Mouse (Mus musculus): ENCODE results near the gene Tns1.

Gene Tns1

GRCm38 (mm10) chr1:74058309-74058708 is 65.9 kb downstream of the Tns1 start:
- no peak for DNase-seq

- DNase-seq, result no peak
Measured at GRCm38 (mm10) chr1:74057501-74057900, 66.7 kb downstream of the Tns1 start.

- DNase-seq, result no peak
Measured at GRCm38 (mm10) chr1:74055552-74055951, 68.7 kb downstream of the Tns1 start.

GRCm38 (mm10) chr1:74054471-74054870 is 69.8 kb downstream of the Tns1 start:
- DNase-seq, result no peak

GRCm38 (mm10) chr1:74054007-74054406 is 70.2 kb downstream of the Tns1 start:
- peak; percentile 42 for DNase-seq

- DNase-seq, result no peak
Measured at GRCm38 (mm10) chr1:74053068-74053467, 71.2 kb downstream of the Tns1 start.

GRCm38 (mm10) chr1:74051349-74051748 is 72.9 kb downstream of the Tns1 start:
- DNase-seq, result no peak

- DNase-seq, result no peak
Measured at GRCm38 (mm10) chr1:74049430-74049829, 74.8 kb downstream of the Tns1 start.

GRCm38 (mm10) chr1:74047722-74048121 is 76.5 kb downstream of the Tns1 start:
- DNase-seq, result no peak

- no peak for DNase-seq
Measured at GRCm38 (mm10) chr1:74047311-74047710, 76.9 kb downstream of the Tns1 start.

- DNase-seq, result no peak
Measured at GRCm38 (mm10) chr1:74045034-74045433, 79.2 kb downstream of the Tns1 start.

GRCm38 (mm10) chr1:74044421-74044820 is 79.8 kb downstream of the Tns1 start:
- DNase-seq, result no peak

- DNase-seq, result peak; percentile 38
Measured at GRCm38 (mm10) chr1:74043584-74044105, 80.6 kb downstream of the Tns1 start.

- DNase-seq, result no peak
Measured at GRCm38 (mm10) chr1:74042711-74043467, 81.4 kb downstream of the Tns1 start.

GRCm38 (mm10) chr1:74041692-74042091 is 82.6 kb downstream of the Tns1 start:
- peak; percentile 24 for DNase-seq

GRCm38 (mm10) chr1:74041178-74041577 is 83.1 kb downstream of the Tns1 start:
- peak; percentile 17 for DNase-seq

- DNase-seq, result peak; percentile 40
Measured at GRCm38 (mm10) chr1:74036560-74037390, 87.5 kb downstream of the Tns1 start.

GRCm38 (mm10) chr1:74035912-74036489 is 88.2 kb downstream of the Tns1 start:
- no peak for DNase-seq

GRCm38 (mm10) chr1:74035487-74035886 is 88.8 kb downstream of the Tns1 start:
- no peak for DNase-seq

GRCm38 (mm10) chr1:74034736-74035135 is 89.5 kb downstream of the Tns1 start:
- no peak for DNase-seq

- no peak for DNase-seq
Measured at GRCm38 (mm10) chr1:74034211-74034610, 90.0 kb downstream of the Tns1 start.

GRCm38 (mm10) chr1:74033407-74033806 is 90.8 kb downstream of the Tns1 start:
- no peak for DNase-seq

- no peak for DNase-seq
Measured at GRCm38 (mm10) chr1:74032966-74033365, 91.3 kb downstream of the Tns1 start.

Data from liver (tissue).